Mouse (Mus musculus) right cerebral cortex, postnatal 36 days (tissue): ENCODE data around the gene Ercc5.

Experiments
- DNase-seq, 2 experiments: peaks; one replicate each; pipeline ENCODE4 v3.0.0; 2022; ENCODE audit warnings: low spot score in 2 of 2, mixed read lengths in 1 of 2

Gene Ercc5

DNA sequence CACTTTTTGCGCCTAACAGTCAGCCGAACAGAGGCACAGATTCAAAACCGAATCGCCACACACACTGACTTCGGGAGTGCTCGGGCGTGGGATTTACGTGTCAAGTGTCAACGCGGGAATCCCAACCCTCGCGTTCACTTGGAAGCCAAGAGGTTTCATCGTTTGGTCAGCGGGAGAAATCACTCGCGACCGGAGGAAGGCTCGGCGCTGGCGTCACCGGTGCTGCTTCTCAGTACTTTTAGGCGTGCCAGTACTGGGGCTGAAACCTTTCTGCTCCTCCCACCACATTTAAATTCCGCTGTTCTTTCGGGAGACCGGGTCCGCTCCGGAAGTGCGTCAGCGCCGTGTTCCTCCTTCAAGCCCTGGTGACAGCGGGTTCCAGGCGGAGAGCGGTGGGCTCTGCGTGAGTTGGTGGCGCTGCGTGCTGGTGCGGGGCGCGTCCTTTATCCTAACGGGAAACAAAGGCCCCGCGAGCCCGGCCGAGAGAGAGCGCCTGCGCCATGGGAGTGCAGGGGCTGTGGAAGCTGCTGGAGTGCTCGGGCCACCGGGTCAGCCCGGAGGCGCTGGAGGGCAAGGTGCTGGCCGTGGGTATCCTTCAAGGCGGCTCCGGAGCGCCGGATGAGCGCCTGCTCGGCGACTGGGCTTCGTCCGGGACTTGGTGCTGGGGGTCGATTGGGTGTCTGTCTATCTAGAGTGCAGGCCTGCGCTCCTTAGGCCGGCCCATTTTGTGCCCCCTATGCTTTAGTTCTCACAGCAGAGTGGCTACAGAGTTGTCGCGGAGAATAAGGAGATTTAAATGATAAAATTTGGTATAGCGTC lies at the start of gene Ercc5:
Gene Ercc5 (plus strand): TSS at position 182 of the 819 bp plus-strand sequence.
- peak; percentile 82 to 91 for DNase-seq

DNA sequence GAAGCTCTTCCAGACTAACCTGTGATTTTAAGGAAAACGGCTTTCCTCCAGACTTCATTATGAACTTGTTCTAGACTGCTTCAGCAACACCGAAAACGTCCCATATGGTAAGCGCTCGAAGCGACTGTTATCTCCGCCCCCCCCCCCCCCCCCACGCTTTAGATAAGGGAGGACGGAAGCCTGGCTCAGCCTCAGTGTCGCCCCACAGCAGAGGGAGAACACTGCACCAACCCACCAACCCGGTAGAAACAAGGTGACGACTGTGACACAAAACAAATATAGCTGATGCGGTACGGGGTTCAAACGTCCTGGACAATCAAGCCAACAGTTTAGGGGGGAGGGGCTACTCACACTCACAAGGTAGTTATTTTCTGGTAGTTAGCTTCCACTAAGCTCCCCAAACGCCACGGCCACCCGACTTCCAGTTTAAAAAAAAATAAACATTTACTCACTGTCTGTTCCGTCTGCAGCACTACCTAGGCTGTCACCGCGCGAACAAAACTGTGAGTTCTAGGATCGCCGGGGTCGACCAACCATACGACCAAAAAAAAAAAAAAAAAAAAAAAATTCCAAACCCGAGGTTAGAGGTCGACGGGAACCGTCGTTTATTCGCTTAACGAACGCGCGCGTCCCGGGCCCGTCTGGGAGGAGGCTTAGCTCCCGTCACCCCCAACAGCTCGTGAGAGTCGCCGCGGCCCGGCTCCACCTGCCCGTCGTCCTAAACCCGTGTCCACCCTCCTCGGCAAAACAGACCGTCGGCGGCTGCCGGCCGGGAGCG lies 45.9 kb upstream of the Ercc5 start:
- no peak for DNase-seq

DNA sequence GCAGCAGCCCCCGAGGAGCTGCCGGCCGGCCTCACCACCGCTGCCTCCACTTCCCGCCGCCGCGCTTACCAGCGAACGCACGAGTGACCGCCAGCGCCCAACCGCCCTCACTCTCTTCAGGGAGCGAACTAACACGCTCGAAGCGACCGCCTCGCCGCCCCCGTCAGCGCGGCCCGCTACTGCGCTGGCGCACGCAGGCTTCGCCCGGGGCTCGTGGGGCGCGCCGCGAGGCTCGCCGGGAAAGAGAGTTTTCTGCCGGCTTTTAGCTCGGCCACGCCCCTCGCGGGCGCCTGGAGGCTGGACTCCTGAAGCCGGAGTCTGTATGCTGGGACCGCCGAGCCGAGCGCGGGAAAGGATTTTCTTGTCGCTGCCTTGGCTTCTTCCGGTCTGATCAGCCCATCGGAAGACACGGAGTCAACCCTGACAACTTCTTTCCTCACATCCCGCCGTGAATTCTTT lies 45.3 kb upstream of the Ercc5 start, which contains the start of gene Tex30:
Gene Tex30 (minus strand): TSS at position 183 of the 459 bp plus-strand sequence.
- peak; percentile 92 to 94 for DNase-seq

DNA sequence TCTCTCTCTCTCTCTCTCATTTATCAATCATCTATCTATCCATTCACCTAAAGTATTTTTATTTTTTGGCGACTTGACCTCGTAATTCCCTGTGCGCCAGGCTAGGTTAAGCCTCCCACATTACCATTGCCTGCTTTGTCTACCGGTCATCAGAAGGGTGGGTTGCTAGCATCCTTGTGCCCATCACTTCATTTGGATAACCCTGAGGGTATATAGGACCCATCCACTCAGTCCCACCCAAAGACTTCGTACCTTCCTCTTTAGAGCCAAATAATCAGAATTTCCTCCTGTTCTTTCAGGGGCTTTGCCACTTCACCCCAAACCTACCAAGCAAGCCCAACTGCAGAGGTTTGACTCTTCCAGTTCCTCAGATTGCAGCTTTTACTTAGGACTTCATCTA lies 44.6 kb upstream of the Ercc5 start:
- no peak for DNase-seq

DNA sequence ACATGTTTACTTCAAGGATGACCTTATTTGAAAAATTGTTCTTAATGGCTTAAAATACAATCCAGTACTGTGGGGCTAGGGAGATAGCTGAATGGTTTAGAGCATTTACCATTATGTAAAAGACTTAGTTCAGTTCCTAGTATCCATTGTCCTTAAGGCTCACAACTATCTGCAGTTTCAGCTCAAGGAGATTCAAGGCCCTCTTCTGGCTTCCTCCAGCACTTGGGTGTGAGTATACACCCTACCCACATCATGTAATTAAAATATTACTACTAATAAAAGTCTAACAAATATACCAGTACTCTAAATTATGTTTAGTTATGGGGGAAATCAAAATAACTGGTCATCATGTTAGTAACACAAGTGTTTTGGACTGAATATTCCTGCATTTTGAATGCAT lies 30.0 kb upstream of the Ercc5 start:
- DNase-seq = no peak

DNA sequence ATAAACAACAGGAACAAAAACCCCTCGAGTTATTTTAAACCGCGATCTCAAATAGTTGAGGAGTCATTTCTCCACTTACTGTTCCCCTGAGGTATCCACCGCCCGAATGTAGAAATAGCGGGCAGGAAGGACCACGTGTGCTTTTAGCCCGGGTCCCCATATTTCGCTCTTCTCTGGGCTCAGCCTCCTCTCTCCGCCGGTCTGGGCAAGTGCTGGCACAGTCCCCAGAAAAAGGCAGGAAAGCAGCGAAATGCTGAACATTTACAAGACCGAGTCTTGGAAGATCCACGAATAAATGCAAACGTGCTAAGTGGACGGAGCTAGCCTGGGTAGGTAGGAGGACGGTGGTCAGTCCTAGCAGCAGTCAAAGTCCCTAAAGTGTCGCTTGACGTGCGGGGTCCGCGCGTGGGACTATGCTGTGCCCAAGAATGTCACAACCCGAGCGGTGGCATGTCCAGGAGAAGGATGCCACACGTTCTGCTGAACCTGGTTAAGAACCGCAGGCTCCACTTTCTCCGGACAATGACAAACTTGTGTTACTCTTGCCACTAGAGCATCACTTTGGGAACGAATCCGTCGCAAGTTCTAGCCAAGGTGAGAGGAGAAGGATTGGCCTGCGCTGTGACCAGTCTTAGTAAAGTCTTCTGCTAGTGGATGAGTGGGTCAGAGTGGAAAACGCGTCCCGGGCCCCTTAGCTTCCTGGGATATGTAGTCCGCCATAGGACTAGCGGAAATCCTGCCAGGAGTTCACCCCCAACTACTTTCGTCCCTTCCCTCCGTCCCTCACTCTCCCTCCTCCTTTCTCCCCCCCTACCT lies 29.1 kb upstream of the Ercc5 start, which contains the start of the genes Kdelc1 and Bivm:
Gene Kdelc1 (minus strand): TSS at position 570 of the 816 bp plus-strand sequence.
Gene Bivm (plus strand): TSS at position 719 of the 816 bp plus-strand sequence.
- DNase-seq = peak; percentile 92 to 96

DNA sequence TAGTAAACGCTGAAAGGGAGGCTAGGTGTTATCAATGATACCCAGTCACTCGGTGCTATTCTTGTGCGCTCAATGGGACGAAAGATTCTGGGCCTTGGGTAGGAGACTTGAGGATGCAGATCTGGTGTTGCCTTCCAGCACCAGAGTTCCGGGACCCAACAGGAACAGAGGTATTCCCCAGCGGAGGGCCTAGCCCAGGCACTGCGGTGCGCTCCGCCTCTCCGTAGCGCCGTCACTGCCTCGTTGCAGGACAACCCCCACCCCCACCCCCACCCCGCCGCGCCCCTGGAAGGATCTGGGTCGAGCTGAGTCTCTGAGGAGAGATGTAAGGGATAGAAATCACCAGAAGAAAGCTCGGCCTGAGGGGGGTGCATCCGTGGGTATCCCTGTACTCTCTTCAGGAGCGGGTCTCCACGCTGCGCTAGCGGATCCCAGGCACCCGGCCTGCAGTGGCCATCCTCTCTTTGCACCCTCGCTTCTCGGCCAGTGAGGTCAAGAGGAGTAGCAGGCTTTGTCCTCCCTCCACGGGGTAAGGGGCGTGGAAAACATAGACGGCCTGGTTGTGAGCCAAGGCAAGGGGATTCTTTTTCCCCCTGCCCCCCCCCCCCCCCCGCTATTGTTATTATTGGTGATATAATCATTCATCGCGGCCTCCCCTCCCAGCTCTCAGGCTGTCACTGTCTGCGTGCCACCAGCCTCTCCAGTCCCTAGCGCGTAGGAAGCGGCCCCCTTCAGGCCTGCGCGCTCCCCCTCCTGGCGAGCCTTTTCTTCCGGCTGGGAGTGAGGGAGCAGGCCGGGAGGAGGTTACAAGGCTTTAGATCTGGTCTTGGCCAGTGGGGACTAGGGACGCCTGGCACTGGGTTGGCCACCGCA lies 28.1 kb upstream of the Ercc5 start:
- peak; percentile 72 to 76 for DNase-seq

DNA sequence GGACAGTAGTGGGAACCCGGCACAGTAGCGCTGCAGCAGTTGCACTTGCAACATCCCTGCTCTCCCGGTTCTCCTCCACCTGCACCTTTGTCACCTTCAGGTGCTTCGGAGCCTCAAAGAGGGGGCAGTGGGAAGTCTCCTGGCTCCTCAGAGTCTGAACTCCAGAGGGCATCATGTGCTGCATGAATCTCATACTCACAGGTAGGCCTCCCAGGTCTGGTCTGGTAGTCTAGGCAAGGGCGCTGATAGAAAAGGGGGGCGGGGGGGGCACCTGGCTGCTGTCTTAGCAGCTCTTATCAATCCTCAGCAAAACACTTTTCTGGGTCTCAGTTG lies 27.5 kb upstream of the Ercc5 start:
- DNase-seq = no peak

DNA sequence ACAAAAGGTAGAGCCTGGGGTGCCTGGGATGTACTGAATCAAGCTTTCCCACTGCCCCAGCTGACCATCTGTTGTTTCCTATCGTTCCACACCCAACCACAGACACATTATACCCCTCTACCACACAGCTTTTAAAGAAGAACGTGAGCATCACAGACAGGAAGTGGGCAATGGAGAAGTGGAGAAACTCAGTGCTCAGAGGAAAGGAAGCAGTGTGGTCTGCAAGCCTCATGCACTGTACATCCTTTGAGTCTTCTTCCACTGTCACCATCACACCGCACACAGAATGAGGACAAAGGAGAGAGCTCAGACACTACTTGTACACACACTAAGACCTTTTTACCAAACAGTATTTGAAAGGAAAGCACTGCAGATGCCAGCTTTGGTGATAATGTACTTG lies 25.3 kb upstream of the Ercc5 start:
- DNase-seq = no peak

DNA sequence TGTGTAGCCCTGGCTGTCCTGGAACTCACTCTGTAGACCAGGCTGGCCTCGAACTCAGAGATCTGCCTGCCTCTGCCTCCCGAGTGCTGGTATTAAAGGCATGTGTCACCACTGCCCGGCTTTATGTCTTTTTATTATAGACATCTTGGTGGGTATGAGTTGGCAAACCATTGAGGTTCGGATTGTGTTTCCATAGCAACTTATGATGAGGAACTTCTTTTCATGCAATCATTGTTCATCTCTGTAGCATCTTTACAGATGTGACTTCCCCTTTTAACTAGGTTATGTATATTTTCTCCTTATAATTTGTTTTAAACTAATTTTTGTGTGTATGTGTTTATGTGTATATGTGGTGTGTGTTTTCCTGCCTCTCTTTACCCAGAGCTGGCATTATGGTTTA lies 22.0 kb upstream of the Ercc5 start:
- no peak for DNase-seq

DNA sequence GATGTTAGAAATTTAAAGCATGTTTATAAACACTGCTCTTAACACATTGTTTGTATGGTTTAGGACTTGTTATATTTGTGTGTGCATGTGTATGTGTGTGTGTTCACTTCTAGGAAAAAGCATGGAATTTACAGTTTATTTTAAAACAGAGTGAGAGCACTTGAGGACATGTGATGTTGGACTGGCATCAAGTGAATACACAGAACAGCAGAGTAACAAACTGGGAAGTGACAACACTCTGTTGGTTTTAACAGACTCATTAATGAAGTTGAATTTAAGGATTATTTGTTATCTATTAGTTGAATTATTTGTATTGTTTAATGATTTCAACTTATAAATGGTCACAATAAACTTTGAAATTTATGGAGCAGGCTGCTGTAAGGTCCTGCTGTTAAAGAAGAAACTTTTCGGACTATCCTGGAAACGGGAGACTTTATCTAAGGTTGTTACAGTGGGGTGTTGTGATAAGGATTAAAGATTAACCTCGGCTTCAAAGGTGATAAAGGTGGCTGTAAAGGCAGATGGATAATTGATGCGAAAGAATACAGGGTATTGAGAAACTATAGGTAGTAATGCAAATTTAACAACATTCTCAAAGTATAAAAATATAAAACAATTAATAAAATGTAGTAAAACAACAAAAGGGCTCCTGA lies 17.5 kb upstream of the Ercc5 start:
- no peak for DNase-seq

DNA sequence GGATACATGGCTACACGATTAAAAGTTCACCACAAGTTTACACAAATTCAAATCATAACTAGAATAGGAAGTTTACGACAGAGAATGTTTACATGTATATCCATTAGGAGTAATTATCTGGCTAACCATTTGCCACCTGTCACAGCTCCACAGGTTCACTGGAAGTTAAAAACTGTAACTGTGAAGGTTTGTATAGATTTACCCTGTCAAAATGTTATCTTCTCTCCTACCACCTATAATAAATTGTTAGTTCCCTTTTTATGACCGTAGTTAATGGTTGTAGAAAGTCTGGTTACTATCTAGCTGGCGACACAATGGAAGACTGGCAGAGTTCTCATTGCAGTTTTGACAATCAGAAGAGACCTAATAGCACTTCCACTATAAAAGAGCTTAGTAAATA lies 7.3 kb upstream of the Ercc5 start:
- no peak for DNase-seq

DNA sequence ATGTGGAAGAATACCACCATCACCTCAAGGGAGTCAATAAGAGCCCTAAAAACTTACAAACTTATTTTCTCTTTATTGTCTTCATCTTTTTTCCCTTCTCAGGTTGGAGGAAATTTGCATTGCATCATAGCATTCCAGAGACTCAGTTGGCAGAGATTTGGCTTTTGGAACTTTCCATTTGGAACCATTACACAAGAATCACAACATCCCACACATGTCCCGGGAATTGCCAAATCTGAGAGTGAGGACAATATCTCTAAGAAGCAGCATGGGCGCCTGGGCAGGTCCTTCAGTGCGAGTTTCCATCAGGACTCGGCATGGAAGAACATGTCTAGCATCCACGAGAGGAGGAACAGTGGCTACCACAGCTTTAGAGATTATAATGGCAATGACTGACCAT lies 4.8 kb upstream of the Ercc5 start:
- peak in 1 of 2 experiments; percentile 14 for DNase-seq

DNA sequence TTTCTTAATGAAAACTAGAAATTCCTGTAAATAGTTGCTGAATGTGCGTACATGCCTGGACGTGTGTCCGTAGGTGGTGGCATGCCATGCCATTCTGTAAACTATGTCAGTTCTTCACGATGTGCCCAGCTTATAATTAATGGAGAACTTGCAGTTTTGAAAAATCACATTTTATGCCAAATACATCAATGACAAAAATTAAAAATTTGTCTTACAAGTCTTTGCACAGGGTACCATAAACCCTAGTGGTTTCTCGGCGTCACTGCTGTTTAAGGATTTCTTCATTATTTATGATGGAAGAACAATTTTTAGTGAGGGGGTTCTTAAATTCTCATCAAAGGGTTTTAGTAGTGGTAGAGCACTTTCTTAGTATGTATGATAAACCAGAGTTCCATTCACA lies 1.2 kb downstream of the Ercc5 start:
- DNase-seq = no peak

DNA sequence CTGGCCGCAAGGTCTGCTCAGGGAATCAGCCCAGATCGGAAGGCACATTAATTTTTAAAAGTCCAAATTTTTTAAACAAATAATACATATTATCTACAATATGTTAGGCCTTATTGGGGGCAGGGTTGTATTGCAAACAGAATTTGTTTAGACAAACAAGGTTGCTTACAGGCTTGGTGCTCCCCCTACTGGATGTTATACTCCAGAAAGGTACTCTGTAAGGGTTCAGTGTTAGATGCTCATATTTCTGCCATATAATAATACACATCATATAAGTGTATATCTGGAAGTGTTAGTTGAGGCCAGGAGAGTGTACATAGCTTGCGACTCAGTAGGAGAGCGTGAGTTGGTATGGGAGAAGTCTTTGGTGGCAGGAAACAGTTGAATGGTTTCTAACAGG lies 7.7 kb downstream of the Ercc5 start:
- no peak for DNase-seq

DNA sequence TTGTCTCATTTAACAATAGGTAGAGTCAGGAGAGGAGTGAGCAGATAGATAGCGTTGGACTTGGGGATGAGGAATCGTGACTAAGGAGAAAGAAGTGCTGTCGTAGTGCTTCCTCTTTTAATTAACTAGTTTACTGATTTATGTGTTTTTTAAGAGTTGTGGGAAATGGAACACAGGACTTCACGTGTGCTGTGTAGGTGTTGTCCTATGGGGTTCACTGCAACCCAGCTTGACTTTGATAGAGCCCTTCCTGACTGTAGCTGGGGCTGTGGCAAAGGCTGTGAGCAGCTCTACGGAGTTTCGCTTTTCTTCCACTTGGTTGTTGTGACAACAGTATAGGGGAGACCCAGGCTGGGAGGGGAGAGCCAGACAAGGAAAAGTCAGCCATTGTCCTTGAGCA lies 10.8 kb downstream of the Ercc5 start:
- DNase-seq = no peak

DNA sequence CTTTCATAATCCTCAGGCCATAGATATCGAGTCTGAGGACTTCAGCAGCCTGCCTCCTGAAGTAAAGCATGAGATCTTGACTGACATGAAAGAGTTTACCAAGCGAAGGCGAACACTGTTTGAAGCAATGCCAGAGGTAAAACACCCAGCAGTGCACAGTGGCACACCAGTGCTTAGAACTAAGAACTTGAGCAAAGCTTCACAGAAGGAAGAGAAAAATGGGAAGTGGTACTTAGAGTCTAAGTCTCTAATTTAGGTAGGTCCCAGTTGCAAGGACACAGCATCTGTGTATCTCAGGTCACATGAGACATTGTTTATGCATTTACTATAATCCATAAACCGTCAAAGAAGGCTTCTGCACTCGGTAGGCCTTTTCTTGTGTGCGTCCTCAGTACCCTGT lies 14.3 kb downstream of the Ercc5 start:
- no peak for DNase-seq

DNA sequence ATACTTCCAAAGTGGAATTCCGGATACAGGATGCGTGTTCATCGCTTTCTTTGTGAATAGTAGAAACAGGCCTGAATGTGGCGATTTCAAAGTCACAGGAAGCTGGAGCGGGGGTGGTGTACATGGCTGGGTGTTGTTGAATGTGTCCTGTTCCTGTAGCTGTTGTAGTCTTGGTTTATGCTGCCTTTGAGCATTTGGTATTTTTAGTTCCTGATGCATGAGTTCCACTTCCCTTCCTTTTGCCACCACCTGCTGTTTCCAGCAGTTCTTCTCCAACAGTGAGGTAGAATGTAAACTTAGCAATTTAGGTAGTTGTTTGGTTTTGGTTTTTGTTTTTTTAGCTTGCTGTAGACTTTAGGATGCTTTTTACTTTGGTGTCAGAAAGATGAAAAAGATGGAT lies 14.8 kb downstream of the Ercc5 start:
- DNase-seq = no peak

DNA sequence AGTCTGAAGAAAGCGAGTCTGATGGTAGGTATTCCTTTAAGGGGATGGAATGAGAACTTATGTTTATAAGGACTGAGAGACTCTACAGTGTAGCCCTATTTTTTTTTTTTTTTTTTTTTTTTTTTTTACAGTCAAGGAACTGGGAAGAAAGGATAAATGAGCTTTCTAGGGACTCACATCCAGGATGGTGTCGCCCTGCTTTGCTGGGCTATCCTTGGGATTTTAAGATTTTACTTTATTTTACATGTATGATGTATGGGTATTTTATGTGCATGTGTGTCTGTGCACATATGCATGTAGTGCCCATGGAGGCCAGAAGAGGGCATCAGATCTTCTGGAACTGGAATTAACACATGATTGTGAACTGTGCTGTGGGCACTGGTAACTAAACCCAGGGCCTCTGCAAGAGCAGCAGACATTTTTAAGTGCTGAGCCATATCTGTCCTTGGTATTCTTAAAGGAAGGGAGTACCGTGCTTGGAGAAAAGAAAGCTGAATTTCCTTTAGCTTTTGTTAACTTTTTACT lies 20.4 kb downstream of the Ercc5 start:
- DNase-seq = no peak

DNA sequence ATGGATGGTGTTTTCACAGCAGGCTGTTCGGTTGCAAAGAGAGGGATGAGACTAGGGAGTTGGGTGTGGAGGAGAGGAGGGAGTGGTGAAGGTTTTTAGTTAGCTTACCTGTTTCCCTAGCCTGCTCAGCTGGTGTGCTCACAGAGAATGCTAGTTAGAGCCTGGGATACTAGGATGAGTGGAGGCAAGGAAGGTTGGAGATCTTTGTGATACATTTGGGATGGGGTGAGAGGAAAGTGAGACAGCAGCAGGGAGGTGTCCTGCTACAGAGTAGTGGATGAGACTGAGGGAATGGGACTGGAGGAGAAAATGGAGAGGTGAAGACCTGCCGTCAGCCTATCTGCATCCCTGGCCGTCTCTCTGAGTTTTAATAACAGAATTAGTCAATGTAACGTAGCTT lies 25.1 kb downstream of the Ercc5 start:
- no peak for DNase-seq
